Mouse (Mus musculus) stomach, embryonic 16.5 days (tissue): ENCODE results near the gene Lcmt2. TPM values are rescaled to one million over a fixed set of nuclear protein-coding genes. Genes with fewer than 3 reads are reported as not detected.

Source experiments
- ATAC-seq: fragments of 200-750 bp; cut with Nextera tagmentation; 2 replicates; pipeline ENCODE4 v1.8.0; 2017; ENCODE audit warnings: moderate number of reproducible peaks, moderate TSS enrichment; ENCODE audit not compliant: insufficient read depth, low FRiP score
- H3K27ac ChIP-seq: fragments of 300-500 bp; sonication (generic); 2 replicates; pipeline ENCODE4 v1.5.1; 2014; ENCODE audit warnings: low read length
- H3K27me3 ChIP-seq: fragments of 300-500 bp; sonication (generic); 2 replicates; pipeline ENCODE4 v1.6.1; 2014; ENCODE audit warnings: low read length, control low read depth, mixed read lengths; ENCODE audit not compliant: control insufficient read depth, insufficient read depth
- H3K36me3 ChIP-seq: fragments of 300-500 bp; sonication (generic); 2 replicates; pipeline ENCODE4 v1.6.1; 2014; ENCODE audit warnings: low read length; ENCODE audit not compliant: control insufficient read depth, insufficient read depth
- H3K4me1 ChIP-seq: fragments of 300-500 bp; sonication (generic); 2 replicates; pipeline ENCODE4 v1.6.1; 2014; ENCODE audit warnings: low read length, control low read depth, mixed read lengths; ENCODE audit not compliant: control insufficient read depth, insufficient read depth
- H3K4me2 ChIP-seq: fragments of 300-500 bp; sonication (generic); 2 replicates; pipeline ENCODE4 v1.6.1; 2014; ENCODE audit warnings: low read depth, low read length, mixed read lengths
- H3K4me3 ChIP-seq: fragments of 300-500 bp; sonication (generic); replicated peaks from 2 replicates; pipeline ENCODE4 v1.5.1; 2014; ENCODE audit warnings: mild to moderate bottlenecking, low read length
- H3K9ac ChIP-seq: fragments of 300-500 bp; sonication (generic); 2 replicates; pipeline ENCODE4 v1.6.1; 2014; ENCODE audit warnings: low read length
- H3K9me3 ChIP-seq: fragments of 300-500 bp; sonication (generic); replicated peaks from 2 replicates; pipeline ENCODE4 v1.6.1; 2016; ENCODE audit warnings: low read length, control low read depth; ENCODE audit not compliant: control insufficient read depth
- WGBS: fragments of 180-500 bp; shearing (Covaris S2); extraction: QIAGEN DNeasy Blood & Tissue Kit; methylation state at CpG from one replicate; pipeline ENCODE4 v1.1.7; 2014; 5-methylcytosine and 5-hydroxymethylcytosine counted together
- polyA plus RNA-seq: library from polyadenylated mRNA; unstranded; fragments of >200 nt; fragmentation: Nextera tagmentation; extraction: Ambion mirVana; gene quantifications from 2 replicates; pipeline ENCODE4 v1.2.1, GENCODE M21; 2015

Gene Lcmt2
- polyA plus RNA-seq, 1 experiment from 2014 or later = 20.3 TPM

DNA sequence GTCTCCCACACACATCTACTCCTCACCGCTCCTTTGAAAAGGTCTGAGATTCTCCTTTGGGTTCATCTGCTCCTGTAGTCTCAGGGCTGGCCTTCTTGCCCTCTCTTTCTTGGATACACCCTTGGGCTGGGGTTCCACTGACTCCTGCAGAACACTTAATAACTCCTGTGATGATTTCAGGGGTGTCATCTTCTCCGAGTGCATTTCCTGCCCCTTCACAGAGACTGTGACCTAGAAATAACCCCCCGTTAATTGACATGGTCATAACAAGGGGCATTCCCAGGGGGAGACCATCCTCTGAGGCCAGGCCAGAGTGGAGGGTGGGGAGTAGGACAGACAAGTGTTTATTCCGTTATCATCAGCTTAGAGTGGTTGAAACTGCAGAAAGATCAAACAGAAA, 28.7 kb upstream of the Lcmt2 start:
- no peak for ATAC-seq
- Histone ChIP-seq H3K27ac (no peak overlapping the region), H3K9me3 (no peaks in the 10 kb centered on the region), H3K4me3 (peak overlapping the region; percentile 97), H3K27me3 (no peaks in the 10 kb centered on the region), H3K4me2 (peak overlapping the region; percentile 76), H3K36me3 (no peaks in the 10 kb centered on the region), H3K4me1 (peaks cover 18% of the 10 kb centered on the region), H3K9ac (peak overlapping the region; percentile 92)
- WGBS = 38% methylated on average over 4 of the region's 4 CpGs

DNA sequence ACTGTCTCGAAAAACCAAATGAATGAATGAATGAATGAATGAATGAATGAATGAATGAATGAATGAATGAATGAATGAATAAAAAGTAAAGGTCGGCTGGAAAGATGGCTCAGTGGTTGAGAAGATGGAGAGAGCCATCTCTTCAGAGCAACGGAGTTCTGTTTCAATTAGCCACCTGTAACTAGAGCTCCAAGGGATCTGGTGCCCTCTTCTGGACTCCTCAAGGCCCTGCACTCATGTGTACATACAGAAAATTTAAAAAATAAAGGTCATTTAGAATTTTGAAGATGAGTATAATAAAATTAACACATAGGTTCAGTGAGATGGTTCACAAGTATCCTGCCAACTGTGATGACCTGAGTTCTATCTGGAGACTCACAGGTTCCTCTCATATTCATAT, 12.6 kb upstream of the Lcmt2 start:
- WGBS = 91% methylated on average over 3 of the region's 3 CpGs
- Histone ChIP-seq H3K27me3 (no peaks in the 10 kb centered on the region), H3K9me3 (no peaks in the 10 kb centered on the region), H3K27ac (no peak overlapping the region), H3K9ac (no peak overlapping the region), H3K4me1 (no peaks in the 10 kb centered on the region), H3K4me2 (no peak overlapping the region), H3K4me3 (no peak overlapping the region), H3K36me3 (peaks cover 11% of the 10 kb centered on the region)
- ATAC-seq = no peak

DNA sequence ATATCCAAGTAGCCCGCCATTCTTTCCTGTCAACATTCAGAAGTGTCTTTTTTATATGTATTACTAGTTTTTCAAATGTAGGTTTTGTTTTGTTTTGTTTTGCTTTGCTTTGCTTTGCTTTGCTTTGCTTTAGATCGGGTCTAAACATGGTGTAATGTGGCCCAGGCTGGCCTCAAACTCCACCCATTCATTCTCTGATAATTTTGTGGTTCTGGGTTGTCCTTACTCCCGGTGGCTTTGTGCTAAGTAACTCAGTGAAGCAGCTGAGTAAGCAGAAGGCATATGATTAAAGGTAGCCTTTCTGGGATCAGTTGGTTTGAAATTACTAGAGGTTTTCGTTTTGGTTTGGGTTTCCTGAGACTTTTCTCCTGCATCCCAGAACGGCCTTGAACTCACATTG, 9.2 kb upstream of the Lcmt2 start:
- no peak for ATAC-seq
- Histone ChIP-seq H3K4me1 (no peaks in the 10 kb centered on the region), H3K9ac (no peak overlapping the region), H3K4me3 (no peak overlapping the region), H3K36me3 (peaks cover 6% of the 10 kb centered on the region), H3K27me3 (no peaks in the 10 kb centered on the region), H3K27ac (no peak overlapping the region), H3K4me2 (no peak overlapping the region), H3K9me3 (no peaks in the 10 kb centered on the region)
- 78% methylated on average over 5 of the region's 5 CpGs for WGBS

- Histone ChIP-seq H3K4me1 (peaks cover 18% of the 10 kb centered on the region), H3K4me3 (no peak overlapping the region), H3K4me2 (no peak overlapping the region), H3K36me3 (peaks cover 10% of the 10 kb centered on the region; the same call in 1 of the 2 replicates), H3K27me3 (no peaks in the 10 kb centered on the region), H3K9ac (no peak overlapping the region), H3K9me3 (no peaks in the 10 kb centered on the region), H3K27ac (no peak overlapping the region)
- no peak for ATAC-seq
- WGBS = 71% methylated on average over 2 of the region's 2 CpGs
Measured at GRCm38 (mm10) chr2:121142415-121142814, 2.0 kb upstream of the Lcmt2 start.

- WGBS = 66% methylated on average over 16 of the region's 16 CpGs
- H3K9ac ChIP-seq = peak overlapping the region; percentile 91
- no peaks in the 10 kb centered on the region for H3K9me3 ChIP-seq
- H3K4me3 ChIP-seq = peak overlapping the region; percentile 77
- H3K36me3 ChIP-seq = peaks cover 10% of the 10 kb centered on the region; the same call in 1 of the 2 replicates
- peak overlapping the region; percentile 98 for H3K27ac ChIP-seq
- peak overlapping the region; percentile 91 for H3K4me2 ChIP-seq
- no peak for ATAC-seq
- H3K27me3 ChIP-seq = no peaks in the 10 kb centered on the region
- H3K4me1 ChIP-seq = peaks cover 18% of the 10 kb centered on the region
Measured at GRCm38 (mm10) chr2:121141216-121142035, 973 bp upstream of the Lcmt2 start.

GRCm38 (mm10) chr2:121139266-121140017, 1.0 kb downstream of the Lcmt2 start:
- Histone ChIP-seq H3K9me3 (no peaks in the 10 kb centered on the region), H3K27ac (peak overlapping the region; percentile 98), H3K4me3 (peak overlapping the region; percentile 77), H3K36me3 (peaks cover 10% of the 10 kb centered on the region; the same call in 1 of the 2 replicates), H3K4me1 (peaks cover 18% of the 10 kb centered on the region), H3K4me2 (peak overlapping the region; percentile 91), H3K27me3 (no peaks in the 10 kb centered on the region), H3K9ac (peak overlapping the region; percentile 91)
- 48% methylated on average over 29 of the region's 29 CpGs for WGBS
- peak; percentile 26; the same call in 1 of the 2 replicates for ATAC-seq

GRCm38 (mm10) chr2:121137371-121137770, 3.1 kb downstream of the Lcmt2 start:
- peaks cover 10% of the 10 kb centered on the region; the same call in 1 of the 2 replicates for H3K36me3 ChIP-seq
- H3K27ac ChIP-seq = no peak overlapping the region
- no peak for ATAC-seq
- H3K27me3 ChIP-seq = no peaks in the 10 kb centered on the region
- H3K4me1 ChIP-seq = peaks cover 18% of the 10 kb centered on the region
- no peaks in the 10 kb centered on the region for H3K9me3 ChIP-seq
- H3K9ac ChIP-seq = no peak overlapping the region
- WGBS = 94% methylated on average over 4 of the region's 4 CpGs
- H3K4me2 ChIP-seq = no peak overlapping the region; the same call in 1 of the 2 replicates
- H3K4me3 ChIP-seq = no peak overlapping the region

- no peak overlapping the region for H3K4me3 ChIP-seq
- ATAC-seq = 0 out of 2 replicates have a peak, but pooled peaks have one; percentile 29
- H3K4me1 ChIP-seq = no peaks in the 10 kb centered on the region
- H3K9me3 ChIP-seq = no peaks in the 10 kb centered on the region
- no peak overlapping the region for H3K9ac ChIP-seq
- no peak overlapping the region for H3K27ac ChIP-seq
- H3K27me3 ChIP-seq = no peaks in the 10 kb centered on the region
- 62% methylated on average over 1 of the region's 1 CpGs for WGBS
- H3K36me3 ChIP-seq = no peaks in the 10 kb centered on the region
- no peak overlapping the region for H3K4me2 ChIP-seq
Measured at GRCm38 (mm10) chr2:121132822-121133221, 7.6 kb downstream of the Lcmt2 start.
